Mouse (Mus musculus): ENCODE data around the gene Atg4a. TPM values are rescaled to one million over a fixed set of nuclear protein-coding genes. Genes with fewer than 3 reads are reported as not detected.

Atg4a gene
- polyA plus RNA-seq (2017; shearing (Covaris generic)): 30.5 TPM

DNA sequence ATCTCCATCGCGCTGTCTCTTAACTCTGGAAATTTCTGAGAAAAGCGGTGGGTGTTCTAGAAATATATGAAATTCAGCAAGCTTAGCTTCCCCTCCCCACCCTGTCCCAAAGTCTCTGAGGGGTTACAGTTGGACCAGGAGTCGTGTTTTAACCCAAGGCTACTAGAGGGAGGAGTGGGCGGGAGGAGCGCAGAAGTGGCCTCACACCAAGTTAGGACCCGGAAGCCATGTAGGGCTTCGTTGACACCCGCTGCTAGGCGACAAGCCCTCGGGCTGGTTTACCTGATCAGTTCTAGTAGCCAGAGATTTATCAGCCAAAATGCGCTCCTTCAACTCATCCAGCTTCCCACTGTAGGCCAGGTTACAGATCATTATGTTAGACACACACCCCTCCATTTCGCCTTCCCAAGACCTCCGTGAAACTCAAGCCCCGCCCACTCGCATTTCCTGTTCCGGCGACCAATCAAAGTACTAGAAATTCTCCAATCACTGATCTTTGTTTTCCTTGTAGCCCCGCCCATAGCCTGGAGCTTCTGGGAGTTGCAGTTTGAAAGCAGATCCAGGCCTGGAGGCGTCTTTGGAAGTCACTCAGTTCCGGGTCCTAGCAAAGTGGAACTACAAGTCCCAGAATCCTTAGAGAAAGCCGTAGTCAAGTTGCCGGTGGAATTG, at the start of gene Atg4a, which contains the start of gene Psmd10:
Atg4a (plus strand) TSS at position 636 of the 669 bp plus-strand sequence.
Psmd10 (minus strand) TSS at position 457 of the 669 bp plus-strand sequence.

GRCm38 (mm10) chrX:140907360-140907759, 49.3 kb upstream of the Atg4a start, which contains the start of gene Vsig1:
Gene Vsig1, plus strand, starts transcription at chrX:140907608.

Other genes starting within 250 kb of the Atg4a start
- 0.39 TPM for gene Tex13b, start 143.5 kb upstream of the Atg4a start, polyA plus RNA-seq (2017; shearing (Covaris generic))
- not detected for gene Vsig1, start 49.3 kb upstream of the Atg4a start, polyA plus RNA-seq (2017; shearing (Covaris generic))
- gene Psmd10, start 179 bp upstream of the Atg4a start, polyA plus RNA-seq (2017; shearing (Covaris generic)): 26.4 TPM

Measured in effector memory CD4-positive, alpha-beta T cell, adult 5 months (primary cell).